Mouse (Mus musculus) liver, embryonic 12.5 days (tissue): Measurements from ENCODE around the gene Mup12. TPM values are rescaled to one million over a fixed set of nuclear protein-coding genes. Genes with fewer than 3 reads are reported as not detected.
"Not testable (repeated sequence)": the region's sequence is repeated elsewhere in the genome, so short reads cannot be mapped to it uniquely, and the experiment has no call there.

Experiments used
- ATAC-seq: fragments of 200-750 bp; cut with Nextera tagmentation; 2 replicates; pipeline ENCODE4 v1.8.0; 2017; ENCODE audit warnings: moderate number of reproducible peaks, mild to moderate bottlenecking, moderate library complexity
- H3K27ac ChIP-seq: fragments of 300-500 bp; sonication (generic); 2 replicates; pipeline ENCODE4 v1.5.1; 2016; ENCODE audit warnings: mild to moderate bottlenecking
- H3K27me3 ChIP-seq: fragments of 300-500 bp; sonication (generic); replicated peaks from 2 replicates; pipeline ENCODE4 v1.6.1; 2016; ENCODE audit warnings: mild to moderate bottlenecking, moderate library complexity
- H3K36me3 ChIP-seq: fragments of 300-500 bp; sonication (generic); 2 replicates; pipeline ENCODE4 v1.6.1; 2016; ENCODE audit warnings: mild to moderate bottlenecking, moderate library complexity
- H3K4me1 ChIP-seq: fragments of 300-500 bp; sonication (generic); 2 replicates; pipeline ENCODE4 v1.6.1; 2016
- H3K4me2 ChIP-seq: fragments of 300-500 bp; sonication (generic); 2 replicates; pipeline ENCODE4 v1.6.1; 2016; ENCODE audit warnings: mild to moderate bottlenecking, moderate library complexity
- H3K4me3 ChIP-seq: fragments of 300-500 bp; sonication (generic); 2 replicates; pipeline ENCODE4 v1.5.1; 2016; ENCODE audit warnings: mild to moderate bottlenecking, moderate library complexity
- H3K9ac ChIP-seq: fragments of 300-500 bp; sonication (generic); 2 replicates; pipeline ENCODE4 v1.6.1; 2016; ENCODE audit warnings: mild to moderate bottlenecking, moderate library complexity
- H3K9me3 ChIP-seq: fragments of 300-500 bp; sonication (generic); replicated peaks from 2 replicates; pipeline ENCODE4 v1.6.1; 2016; ENCODE audit warnings: mild to moderate bottlenecking, moderate library complexity
- WGBS: fragments of 180-500 bp; shearing (Covaris S2); methylation state at CpG from one replicate; pipeline ENCODE4 v1.1.7; 2016; ENCODE audit not compliant: insufficient replicate concordance; 5-methylcytosine and 5-hydroxymethylcytosine counted together
- polyA plus RNA-seq: library from polyadenylated mRNA; unstranded; fragments of >200 nt; fragmentation: Nextera tagmentation; extraction: Ambion mirVana; gene quantifications from 2 replicates; pipeline ENCODE4 v1.2.1, GENCODE M21; 2016

Gene Mup12
- not detected in 2 replicates for polyA plus RNA-seq

GRCm38 (mm10) chr4:60741226-60741625 lies at the start of gene Mup12:
TSS of gene Mup12 (minus strand) at chr4:60741326.
- H3K27me3 ChIP-seq, H3K4me3 ChIP-seq, H3K4me1 ChIP-seq, ATAC-seq, H3K4me2 ChIP-seq, H3K36me3 ChIP-seq, H3K27ac ChIP-seq, H3K9ac ChIP-seq, H3K9me3 ChIP-seq: not testable (repeated sequence)
- 63% methylated on average over 2 of the region's 4 CpGs for WGBS

Other genes starting within 250 kb of the Mup12 start
- gene Mup1, start 239.4 kb downstream of the Mup12 start, polyA plus RNA-seq: not detected in 2 replicates
- gene Mup10, start 159.1 kb downstream of the Mup12 start, polyA plus RNA-seq: not detected in 2 replicates
- not detected in 2 replicates for gene Mup11, start 78.9 kb downstream of the Mup12 start, polyA plus RNA-seq
- not detected in 2 replicates for gene Mup22, start 80.1 kb upstream of the Mup12 start, polyA plus RNA-seq